Mouse (Mus musculus): Measurements from ENCODE around the gene Nes.

Gene Nes

GRCm38 (mm10) chr3:87970939-87971488 is at the start of gene Nes:
Nes (plus strand) TSS chr3:87971078.
- no peak for DNase-seq (ENCODE audit: low read depth)

- DNase-seq (ENCODE audit: low read depth): no peak
Measured at GRCm38 (mm10) chr3:87924996-87925395, 45.9 kb upstream of the Nes start.

- DNase-seq (ENCODE audit: low read depth): no peak
Measured at GRCm38 (mm10) chr3:87927452-87927851, 43.4 kb upstream of the Nes start.

- DNase-seq (ENCODE audit: low read depth): no peak
Measured at GRCm38 (mm10) chr3:87929341-87930077, 41.4 kb upstream of the Nes start.

- DNase-seq (ENCODE audit: low read depth): peak; percentile 93
Measured at GRCm38 (mm10) chr3:87930078-87930795, 40.6 kb upstream of the Nes start, which contains the start of the genes Isg20l2 and Rrnad1. Isg20l2 (plus strand) TSS chr3:87930314. Rrnad1 (minus strand) TSS chr3:87930717.

GRCm38 (mm10) chr3:87934026-87934425 is 36.9 kb upstream of the Nes start:
- DNase-seq (ENCODE audit: low read depth): no peak

GRCm38 (mm10) chr3:87934501-87934900 is 36.4 kb upstream of the Nes start:
- DNase-seq (ENCODE audit: low read depth): no peak

GRCm38 (mm10) chr3:87935201-87935600 is 35.7 kb upstream of the Nes start:
- DNase-seq (ENCODE audit: low read depth): no peak

- no peak for DNase-seq (ENCODE audit: low read depth)
Measured at GRCm38 (mm10) chr3:87935776-87936175, 35.1 kb upstream of the Nes start.

GRCm38 (mm10) chr3:87940611-87941010 is 30.3 kb upstream of the Nes start:
- no peak for DNase-seq (ENCODE audit: low read depth)

- DNase-seq (ENCODE audit: low read depth): peak; percentile 80
Measured at GRCm38 (mm10) chr3:87942471-87942870, 28.4 kb upstream of the Nes start.

GRCm38 (mm10) chr3:87943586-87943985 is 27.3 kb upstream of the Nes start:
- no peak for DNase-seq (ENCODE audit: low read depth)

GRCm38 (mm10) chr3:87944838-87945600 is 25.9 kb upstream of the Nes start:
- DNase-seq (ENCODE audit: low read depth): no peak

- DNase-seq (ENCODE audit: low read depth): no peak
Measured at GRCm38 (mm10) chr3:87945781-87946540, 24.9 kb upstream of the Nes start.

GRCm38 (mm10) chr3:87946541-87946860 is 24.4 kb upstream of the Nes start:
- no peak for DNase-seq (ENCODE audit: low read depth)

- DNase-seq (ENCODE audit: low read depth): no peak
Measured at GRCm38 (mm10) chr3:87947056-87947810, 23.6 kb upstream of the Nes start.

GRCm38 (mm10) chr3:87947811-87948199 is 23.1 kb upstream of the Nes start:
- no peak for DNase-seq (ENCODE audit: low read depth)

- no peak for DNase-seq (ENCODE audit: low read depth)
Measured at GRCm38 (mm10) chr3:87948378-87949265, 22.3 kb upstream of the Nes start, which contains the start of gene Crabp2. Crabp2 (plus strand) TSS chr3:87948666.

GRCm38 (mm10) chr3:87949266-87949954 is 21.5 kb upstream of the Nes start:
- DNase-seq (ENCODE audit: low read depth): no peak

Data from fibroblast of lung, adult 2 months (primary cell).